ENCODE assay signal across 17 mouse cellular contexts in the genomic region with DNA sequence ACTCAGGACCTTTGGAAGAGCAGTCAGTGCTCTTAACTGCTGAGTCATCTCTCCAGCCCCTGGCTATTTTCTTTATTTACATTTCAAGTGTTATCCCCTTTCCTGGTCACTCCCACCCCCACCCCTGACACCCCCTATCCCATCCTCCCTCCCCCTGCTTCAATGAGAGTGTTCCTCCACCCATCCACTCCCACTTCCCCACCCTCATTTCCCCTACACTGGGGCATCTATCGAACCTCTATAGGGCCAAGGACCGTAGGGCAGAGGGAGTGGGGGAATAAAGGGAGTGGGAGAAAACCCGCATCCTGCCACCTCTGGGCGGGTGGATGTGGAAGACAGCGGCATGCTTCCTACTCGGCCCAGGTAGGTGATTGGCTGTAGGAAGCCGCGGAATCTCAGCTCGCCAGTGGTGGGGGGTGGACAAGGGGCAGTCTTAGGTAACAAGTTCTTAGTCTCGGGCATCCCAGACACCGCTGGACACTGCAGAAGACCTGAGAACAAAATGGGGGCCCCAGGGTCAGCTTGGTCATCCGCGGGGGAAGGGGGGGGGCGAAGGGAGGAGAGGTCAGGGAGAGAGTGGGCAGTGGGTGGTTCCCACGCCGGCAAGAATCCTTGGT. TPM values are rescaled to one million over a fixed set of nuclear protein-coding genes. Genes with fewer than 3 reads are reported as not detected.
DNase-seq lines count a peak whose midpoint lies in the region; ATAC-seq and TF ChIP-seq lines count a peak whose summit lies in the region.
"Had no signal": no experiment of that assay in that cellular context is flagged by ENCODE, and none has a peak within 500 bp of the region (broad histone marks: within the 10 kb centered on the region; RNA-seq: fewer than 3 reads in every experiment).

No protein-coding gene starts in this region.

- in situ Hi-C loops in ES-E14 (cut with MboI; ENCODE audit: low sequenced_read_pairs in 2 of 2, unreplicated experiment in 2 of 2), result no loop called here

- no peaks in the 10 kb centered on the region for H3K4me1 ChIP-seq in heart, embryonic 11.5 days (ENCODE audit: control insufficient read depth, insufficient read depth, low read length)
- no peaks in the 10 kb centered on the region for H3K4me1 ChIP-seq in limb, embryonic 11.5 days (ENCODE audit: control insufficient read depth, insufficient read depth, low read length)
- peaks cover 5% of the 10 kb centered on the region; the same call in 1 of the 2 replicates for H3K4me1 ChIP-seq in limb, embryonic 10.5 days
- H3K4me1 ChIP-seq in ES-E14 (ENCODE audit: control insufficient read depth in 2 of 2, insufficient read depth in 2 of 2, low read length in 2 of 2, poor library complexity in 1 of 2), result peaks cover 5 to 22% of the 10 kb centered on the region in 2 experiments; a peak in 3 of 4 replicates
- H3K4me1 ChIP-seq in intestine, embryonic 16.5 days (ENCODE audit: control insufficient read depth, insufficient read depth, low read length), result no peaks in the 10 kb centered on the region
- H3K4me1 ChIP-seq: hindbrain, embryonic 15.5 days had no signal

- H3K27ac ChIP-seq in heart, embryonic 11.5 days (ENCODE audit: low read depth, low read length), result no peak overlapping the region
- no peak overlapping the region for H3K27ac ChIP-seq in limb, embryonic 11.5 days (replicated peaks; ENCODE audit: low read depth, low read length)
- H3K27ac ChIP-seq in limb, embryonic 10.5 days, result no peak overlapping the region
- H3K27ac ChIP-seq in ES-E14 (ENCODE audit: insufficient read depth, low read depth, low read length, poor library complexity, severe bottlenecking), result peak overlapping the region; percentile 78; the same call in 1 of the 2 replicates
- no peak overlapping the region for H3K27ac ChIP-seq in intestine, embryonic 16.5 days (ENCODE audit: low read length)
- H3K27ac ChIP-seq: hindbrain, embryonic 15.5 days had no signal

- no peak for DNase-seq in heart, adult 8-10 months (ENCODE audit: low spot score)
- no peak for DNase-seq in limb, embryonic 11.5 days (ENCODE audit: low spot score)
- DNase-seq in limb, embryonic 10.5 days (ENCODE audit: low spot score), result no peak
- no peak for DNase-seq in ES-E14 (ENCODE audit: low read depth, low spot score)
- DNase-seq in urinary bladder, postnatal 25 days (ENCODE audit: low spot score), result no peak
- no peak for DNase-seq in gastrocnemius, postnatal 10 days
- DNase-seq: B cell, adult 2 months; cerebellum, adult 9-11 months; forebrain, postnatal 0 days; gastrocnemius, postnatal 25 days; lung, postnatal 14 days; right cerebral cortex, postnatal 14 days; thymus, postnatal 25 days had no signal

- 3% methylated on average over 15 of the region's 16 CpGs for WGBS in heart, embryonic 11.5 days (ENCODE audit: insufficient replicate concordance)
- WGBS in limb, embryonic 11.5 days, result 13% methylated on average over 16 of the region's 16 CpGs
- 9% methylated on average over 15 of the region's 16 CpGs for WGBS in limb, embryonic 10.5 days
- WGBS in intestine, embryonic 16.5 days, result 9% methylated on average over 16 of the region's 16 CpGs

- no peaks in the 10 kb centered on the region; the same call in 1 of the 2 replicates for H3K27me3 ChIP-seq in heart, embryonic 11.5 days (ENCODE audit: control insufficient read depth, insufficient read depth, low read length)
- H3K27me3 ChIP-seq in limb, embryonic 11.5 days (ENCODE audit: control insufficient read depth, insufficient read depth, low read length), result 0 out of 2 replicates have a peak, but pooled peaks cover 2% of the 10 kb centered on the region
- H3K27me3 ChIP-seq in limb, embryonic 10.5 days (ENCODE audit: low read depth, poor library complexity, severe bottlenecking), result peaks cover 18% of the 10 kb centered on the region
- no peaks in the 10 kb centered on the region for H3K27me3 ChIP-seq in intestine, embryonic 16.5 days (replicated peaks; ENCODE audit: control insufficient read depth, insufficient read depth, low read length)
- H3K27me3 ChIP-seq: hindbrain, embryonic 15.5 days had no signal

- H3K9ac ChIP-seq in heart, embryonic 11.5 days (ENCODE audit: low read depth, low read length), result no peak overlapping the region
- no peak overlapping the region for H3K9ac ChIP-seq in limb, embryonic 11.5 days (ENCODE audit: low read length)
- H3K9ac ChIP-seq in ES-E14 (ENCODE audit: insufficient read depth, low read depth, low read length, poor library complexity, severe bottlenecking), result peak overlapping the region; percentile 52
- H3K9ac ChIP-seq in intestine, embryonic 16.5 days (ENCODE audit: low read depth, low read length), result no peak overlapping the region
- H3K9ac ChIP-seq: forebrain, postnatal 0 days; hindbrain, embryonic 15.5 days had no signal

- H3K4me3 ChIP-seq in heart, embryonic 11.5 days (ENCODE audit: low read depth, low read length), result no peak overlapping the region
- no peak overlapping the region for H3K4me3 ChIP-seq in limb, embryonic 11.5 days (ENCODE audit: low read depth, low read length)
- H3K4me3 ChIP-seq in limb, embryonic 10.5 days, result no peak overlapping the region
- peak overlapping the region; percentile 56 to 63 for H3K4me3 ChIP-seq in ES-E14 (ENCODE audit: insufficient read depth in 1 of 2, low read depth in 1 of 2, low read length in 2 of 2, poor library complexity in 1 of 2, severe bottlenecking in 1 of 2)
- 0 out of 2 replicates have a peak overlapping the region, but pooled peaks have one; percentile 9 for H3K4me3 ChIP-seq in intestine, embryonic 16.5 days (ENCODE audit: low read length)
- H3K4me3 ChIP-seq: hindbrain, embryonic 15.5 days had no signal

- H3K36me3 ChIP-seq in heart, embryonic 11.5 days (ENCODE audit: control insufficient read depth, insufficient read depth, low read length), result no peaks in the 10 kb centered on the region
- H3K36me3 ChIP-seq in limb, embryonic 11.5 days (ENCODE audit: control insufficient read depth, insufficient read depth, low read length), result no peaks in the 10 kb centered on the region
- H3K36me3 ChIP-seq in limb, embryonic 10.5 days, result no peaks in the 10 kb centered on the region
- no peaks in the 10 kb centered on the region for H3K36me3 ChIP-seq in ES-E14 (ENCODE audit: control insufficient read depth, insufficient read depth, low read length, poor library complexity, severe bottlenecking)
- no peaks in the 10 kb centered on the region for H3K36me3 ChIP-seq in intestine, embryonic 16.5 days (ENCODE audit: control insufficient read depth, insufficient read depth, low read length)
- H3K36me3 ChIP-seq: hindbrain, embryonic 15.5 days had no signal

- 0 out of 2 replicates have a peak, but pooled peaks cover 3% of the 10 kb centered on the region for H3K9me3 ChIP-seq in heart, embryonic 11.5 days (replicated peaks; ENCODE audit: control insufficient read depth, low read length)
- H3K9me3 ChIP-seq in limb, embryonic 11.5 days (ENCODE audit: control insufficient read depth, low read length), result no peaks in the 10 kb centered on the region
- H3K9me3 ChIP-seq in limb, embryonic 10.5 days (replicated peaks), result no peaks in the 10 kb centered on the region
- H3K9me3 ChIP-seq in ES-E14 (ENCODE audit: control insufficient read depth, insufficient read depth, low read depth, low read length), result no peaks in the 10 kb centered on the region
- H3K9me3 ChIP-seq in intestine, embryonic 16.5 days (ENCODE audit: control insufficient read depth, low read length), result no peaks in the 10 kb centered on the region; the same call in 1 of the 2 replicates
- H3K9me3 ChIP-seq: hindbrain, embryonic 15.5 days had no signal

- peak overlapping the region; percentile 30 for H3K4me2 ChIP-seq in heart, embryonic 11.5 days
- H3K4me2 ChIP-seq in limb, embryonic 11.5 days (ENCODE audit: low read depth, severe bottlenecking), result 0 out of 2 replicates have a peak overlapping the region, but pooled peaks have one; percentile 17
- H3K4me2 ChIP-seq in intestine, embryonic 16.5 days (ENCODE audit: low read depth, low read length), result peak overlapping the region; percentile 20
- H3K4me2 ChIP-seq: hindbrain, embryonic 15.5 days; liver, embryonic 11.5 days had no signal

- ATAC-seq in heart, embryonic 11.5 days (replicated peaks; ENCODE audit: insufficient number of reproducible peaks, low FRiP score, low TSS enrichment), result no peak
- ATAC-seq in limb, embryonic 11.5 days (ENCODE audit: insufficient number of reproducible peaks, low FRiP score, low TSS enrichment, low read depth), result no peak
- ATAC-seq in intestine, embryonic 16.5 days, result 0 out of 2 replicates have a peak, but pooled peaks have one; percentile 13
- ATAC-seq: forebrain, postnatal 0 days had no signal

TF ChIP-seq in ES-E14, 5 proteins besides CTCF, POLR2A, EP300 and RAD21:
- TF ChIP-seq ZC3H11A (IDR thresholded peaks at IDR 0.05; ENCODE audit: borderline replicate concordance, low read depth, low read length) (no peak), MAFK (IDR thresholded peaks at IDR 0.05; ENCODE audit: insufficient read depth, low read depth, low read length) (peak; percentile 76)

RNA-seq across cellular contexts. Expression of a gene that starts 29.3 kb away (rescaled TPM):
- polyA plus RNA-seq in heart, embryonic 11.5 days (2014; fragmentation: Nextera tagmentation; extraction: Ambion mirVana), result 64.5 and 83.9 TPM in 2 replicates
- 10 to 100 TPM; 42.9 to 50.8 (median 46.4) TPM for total RNA-seq in heart, adult 8-10 months (2022)
- polyA plus RNA-seq in limb, embryonic 11.5 days (2014; fragmentation: Nextera tagmentation; extraction: Ambion mirVana), result 109 and 117 TPM in 2 replicates
- polyA plus RNA-seq in limb, embryonic 10.5 days (2016; fragmentation: Nextera tagmentation; extraction: Ambion mirVana), result 115 and 128 TPM in 2 replicates
- total RNA-seq in ES-E14 (2012; rRNA removed), result 89.7 and 91.1 TPM in 2 replicates
- polyA plus RNA-seq in intestine, embryonic 16.5 days (2015; fragmentation: Nextera tagmentation; extraction: Ambion mirVana), result 69.7 and 71.3 TPM in 2 replicates
- 10 to 100 TPM; 33.8 to 37.1 TPM for total RNA-seq in gastrocnemius, postnatal 10 days (2021)

RNA-seq across cellular contexts. Expression of a gene that starts 55.1 kb away (rescaled TPM):
- 11.9 and 12.1 TPM in 2 replicates for polyA plus RNA-seq in heart, embryonic 11.5 days (2014; fragmentation: Nextera tagmentation; extraction: Ambion mirVana)
- 1 to 10 TPM; 2.0 to 2.7 (median 2.3) TPM for total RNA-seq in heart, adult 8-10 months (2022)
- 3.1 and 4.7 TPM in 2 replicates for polyA plus RNA-seq in limb, embryonic 11.5 days (2014; fragmentation: Nextera tagmentation; extraction: Ambion mirVana)
- 6.7 and 7.0 TPM in 2 replicates for polyA plus RNA-seq in limb, embryonic 10.5 days (2016; fragmentation: Nextera tagmentation; extraction: Ambion mirVana)
- total RNA-seq in ES-E14 (2012; rRNA removed), result 5.7 and 7.9 TPM in 2 replicates
- 0.98 and 2.6 TPM in 2 replicates for polyA plus RNA-seq in intestine, embryonic 16.5 days (2015; fragmentation: Nextera tagmentation; extraction: Ambion mirVana)
- 1 to 10 TPM; 3.1 to 5.1 TPM for total RNA-seq in gastrocnemius, postnatal 10 days (2021)

Comparison
In these comparisons a context has a peak if more than half of its experiments do, and no peak if none do; other contexts are left out.
1. H3K4me3 ChIP-seq: peak in ES-E14 (2 of 2) and intestine, embryonic 16.5 days (single experiment); none in heart, embryonic 11.5 days (single experiment), limb, embryonic 11.5 days (single experiment) and limb, embryonic 10.5 days (single experiment).
2. Peak in every context shown above with its lines, with median percentiles within 50 percentile points of each other: H3K4me2 ChIP-seq.